Mouse (Mus musculus) left cerebral cortex, adult 11 months (tissue): ENCODE measurements at regions not wholly inside any gene's neighbourhood (a gene's known extent, or its start where the extent isn't known, plus 50 kb on each side); places are given as distances from the start of the nearest gene placed in this dataset.
A peak's percentile ranks its signal among the peaks of the same experiment; 100 is the strongest.

Experiments used
- DNase-seq: peaks from one replicate; pipeline ENCODE4 v3.0.0; 2022; ENCODE audit warnings: low spot score

DNA sequence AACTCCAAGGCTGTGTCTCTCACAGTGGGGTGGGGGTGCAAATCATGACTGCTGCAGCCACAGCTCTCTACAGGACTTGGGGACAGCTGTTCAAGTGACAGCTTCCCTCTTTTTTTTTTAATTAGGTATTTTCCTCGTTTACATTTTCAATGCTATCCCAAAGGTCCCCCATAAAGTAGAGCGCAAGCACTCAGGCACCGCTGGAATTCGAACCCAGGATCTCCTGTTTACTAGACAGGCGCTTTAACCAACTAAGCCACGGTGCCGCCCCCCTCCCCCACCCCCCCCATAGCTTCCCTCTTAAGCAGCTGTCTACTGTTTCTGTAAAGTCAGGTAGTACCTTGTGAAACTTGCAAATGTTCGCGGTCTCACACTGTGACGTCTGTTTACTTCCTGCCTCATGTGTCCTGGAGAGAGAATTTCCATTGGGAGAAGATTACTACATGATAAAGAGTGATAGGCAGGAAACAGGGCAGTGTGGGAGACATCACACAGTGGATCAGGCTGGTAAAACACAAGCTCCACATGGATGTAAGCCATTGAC lies 324.7 kb downstream of the 1700129C05Rik start:
- DNase-seq = no peak

DNA sequence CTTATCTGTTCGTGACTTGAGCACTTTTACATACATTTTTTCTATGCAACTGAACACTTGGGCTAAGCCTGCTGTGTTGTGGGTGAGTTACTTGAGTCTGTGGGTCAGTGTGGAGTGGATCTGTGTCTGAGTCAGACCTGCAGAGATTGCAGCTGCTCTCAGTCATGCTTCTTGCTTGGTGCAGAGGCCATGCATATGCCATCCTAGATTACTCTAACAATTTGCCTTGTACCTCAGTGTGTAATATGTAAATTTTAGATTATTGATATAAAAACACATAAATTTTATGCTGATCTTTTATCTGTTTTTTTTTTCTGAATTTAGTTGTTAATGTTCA lies 326.2 kb downstream of the 1700129C05Rik start:
- DNase-seq = no peak

- no peak for DNase-seq
These were observed 326.8 kb downstream of the 1700129C05Rik start for GRCm38 (mm10) chr14:58815616-58816539.

- DNase-seq = no peak
These were observed 330.1 kb downstream of the 1700129C05Rik start for GRCm38 (mm10) chr14:58812585-58812984.

GRCm38 (mm10) chr14:58801402-58801861 lies 341.3 kb downstream of the 1700129C05Rik start:
- no peak for DNase-seq

DNA sequence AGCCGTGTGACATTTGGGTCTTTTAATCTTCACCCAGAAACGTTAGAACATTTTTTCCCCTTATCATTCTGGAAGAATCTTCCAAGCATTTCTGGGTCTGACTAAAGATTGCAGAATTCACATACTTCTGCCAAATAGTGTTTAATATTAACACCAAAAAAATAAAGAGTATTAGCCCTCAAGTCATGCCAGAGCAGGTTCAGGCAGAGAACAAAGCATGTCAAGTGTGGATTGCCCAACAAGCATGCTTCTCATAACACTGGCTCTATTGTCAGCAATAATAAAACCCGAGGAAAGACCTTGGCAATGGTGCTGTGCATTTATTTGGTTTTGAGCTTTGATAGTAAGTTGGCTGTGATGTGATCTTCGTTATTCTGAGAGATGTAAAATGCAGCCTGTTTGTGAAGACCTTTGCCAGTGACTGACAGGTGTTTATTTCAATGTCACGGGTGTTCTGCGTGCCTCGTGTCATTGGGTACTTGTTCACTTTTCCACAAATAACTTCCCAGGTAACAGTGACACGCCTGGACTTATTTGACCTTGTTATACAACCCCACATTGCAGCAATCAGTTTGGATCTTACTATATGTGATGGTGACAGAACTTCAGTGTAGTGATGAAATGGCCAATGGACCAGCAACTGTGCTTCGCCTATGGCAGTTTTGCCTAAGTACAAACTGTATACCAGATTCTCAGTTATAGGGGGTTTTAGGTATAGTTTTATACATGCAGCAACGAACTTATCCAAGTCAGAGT lies 354.3 kb downstream of the 1700129C05Rik start:
- DNase-seq = no peak

DNA sequence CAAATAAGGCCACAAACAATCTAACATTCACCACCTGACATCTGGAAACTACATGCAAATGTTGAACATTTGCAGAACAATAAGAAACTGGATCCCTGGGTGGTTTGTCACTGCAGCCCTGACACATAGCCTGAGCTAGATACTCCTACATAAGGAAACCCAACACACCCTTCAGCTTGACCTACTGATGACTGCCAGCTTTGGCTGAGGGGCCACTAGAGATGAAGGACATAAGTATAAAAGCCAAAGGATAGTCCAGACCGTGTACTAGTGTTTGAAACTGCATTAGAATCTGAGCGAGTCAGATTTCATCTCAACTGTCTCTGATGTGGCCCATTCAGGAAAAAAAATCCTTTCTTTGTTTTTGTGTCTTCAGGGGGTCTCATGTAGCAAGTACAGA lies 355.1 kb downstream of the 1700129C05Rik start:
- DNase-seq = no peak

DNA sequence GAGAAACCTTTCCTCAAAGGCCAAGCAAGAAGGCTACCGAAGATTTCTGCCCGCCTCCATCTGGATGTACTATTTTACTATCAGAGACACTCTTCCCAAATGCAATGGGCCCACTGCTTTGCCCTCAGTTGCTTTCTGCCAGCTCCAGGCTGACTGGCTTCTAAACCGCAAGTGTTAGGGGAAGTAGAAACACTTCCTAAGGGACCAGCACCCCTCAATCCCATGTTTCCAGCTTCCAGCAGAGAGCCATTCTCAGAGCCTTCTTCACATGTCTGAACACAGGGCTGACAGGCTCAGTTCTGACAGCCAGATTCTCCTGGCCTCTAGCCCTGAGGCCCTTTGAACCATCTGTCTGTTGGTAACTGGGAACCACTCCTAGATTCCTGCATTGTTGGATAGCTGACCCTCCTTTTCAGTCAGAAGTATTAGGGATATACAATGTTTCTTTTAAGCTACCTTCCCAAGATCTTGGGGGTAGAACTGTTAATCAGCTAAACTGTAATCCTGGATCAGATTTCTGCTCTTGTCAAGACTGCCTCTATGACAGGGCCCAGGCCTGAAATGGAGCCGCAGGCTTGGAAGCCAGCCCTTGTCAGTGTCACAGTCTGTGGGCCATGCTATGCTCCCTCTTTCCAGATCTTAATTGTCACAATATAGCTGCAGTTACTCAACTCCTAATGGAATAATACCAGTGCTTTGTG lies 355.8 kb downstream of the 1700129C05Rik start:
- DNase-seq = no peak

GRCm38 (mm10) chr14:58783201-58783600 lies 359.5 kb downstream of the 1700129C05Rik start:
- DNase-seq = no peak

GRCm38 (mm10) chr14:58780306-58780705 lies 362.4 kb downstream of the 1700129C05Rik start:
- no peak for DNase-seq

DNA sequence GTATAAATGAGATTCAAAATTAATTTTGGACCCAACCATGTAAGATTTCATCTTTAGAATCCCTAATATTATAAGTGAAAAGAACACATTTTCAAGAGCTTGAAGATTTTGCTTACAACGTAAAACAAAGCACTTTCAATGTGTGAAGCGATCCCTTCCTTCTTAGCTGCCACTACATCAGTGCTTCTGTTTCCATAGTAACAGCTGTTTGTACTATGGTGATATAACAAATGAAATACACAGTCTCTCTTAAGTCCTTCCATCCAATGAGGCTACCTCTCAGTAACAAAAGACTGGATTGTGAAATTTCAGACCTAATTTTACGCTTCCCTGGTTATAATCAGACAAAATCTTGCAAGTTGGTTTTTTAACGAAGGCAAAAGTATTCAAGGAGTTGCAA lies 364.0 kb downstream of the 1700129C05Rik start:
- no peak for DNase-seq

GRCm38 (mm10) chr14:58761291-58761690 lies 381.4 kb downstream of the 1700129C05Rik start:
- DNase-seq = no peak

DNA sequence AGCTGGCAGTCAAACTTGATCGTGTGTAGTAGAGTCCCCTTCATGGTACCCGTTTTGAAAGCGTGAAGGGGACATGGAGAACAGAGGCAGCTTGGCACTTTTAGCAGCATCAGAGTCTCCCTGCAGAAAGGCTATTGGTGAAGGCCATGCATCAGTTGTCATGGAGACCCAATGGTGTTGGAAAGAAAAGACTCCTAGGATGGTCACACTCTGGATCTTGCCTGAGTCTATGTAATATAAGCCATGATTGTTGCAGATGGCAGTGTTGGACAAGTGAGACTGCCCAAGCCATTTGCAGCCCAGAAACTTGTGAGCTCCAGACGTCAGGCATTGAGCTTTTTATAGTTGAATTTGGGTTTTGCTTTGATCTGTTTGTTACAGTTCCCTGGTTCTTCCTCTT lies 382.9 kb downstream of the 1700129C05Rik start:
- DNase-seq = no peak

GRCm38 (mm10) chr14:58753781-58754180 lies 388.9 kb downstream of the 1700129C05Rik start:
- no peak for DNase-seq

DNA sequence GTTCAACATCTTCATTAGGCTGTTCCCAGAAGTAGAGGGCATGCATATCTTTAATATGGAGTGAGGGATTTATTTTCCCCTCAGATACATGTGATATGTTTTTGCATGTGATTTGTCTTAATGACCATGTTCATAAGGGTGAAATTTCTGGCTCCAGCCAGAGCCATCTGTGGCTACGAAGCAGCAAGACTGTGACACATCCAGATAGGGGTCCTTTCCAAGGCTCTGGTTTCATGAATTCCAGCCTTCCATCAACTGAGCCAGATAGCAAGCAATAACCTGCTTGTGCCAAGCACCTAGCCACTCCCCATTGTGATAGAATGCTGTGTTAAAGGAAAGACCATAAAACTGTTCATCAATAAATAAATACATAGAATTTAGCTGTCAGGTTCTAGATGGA lies 389.6 kb downstream of the 1700129C05Rik start:
- DNase-seq = no peak

- no peak for DNase-seq
These were observed 416.3 kb downstream of the 1700129C05Rik start for GRCm38 (mm10) chr14:58726418-58726817.

DNA sequence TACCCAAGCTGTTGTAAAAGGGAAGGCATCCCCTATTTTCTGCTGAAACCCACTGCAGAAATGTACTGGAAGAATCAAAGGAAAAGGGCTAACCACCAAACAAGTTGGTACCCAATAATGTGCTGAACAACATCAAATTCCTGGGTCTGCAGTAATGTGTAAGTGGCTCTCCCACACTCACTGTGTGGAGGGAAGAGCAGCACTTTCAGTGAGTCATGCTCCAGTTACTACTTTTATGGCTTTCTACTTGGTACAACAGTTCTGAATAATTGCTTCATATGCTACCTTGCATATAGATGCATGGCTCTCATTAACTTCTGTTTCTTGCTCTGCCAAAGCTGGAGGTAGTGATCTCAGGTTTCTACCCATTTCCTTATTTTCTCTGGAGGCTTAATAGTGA lies 427.8 kb downstream of the 1700129C05Rik start:
- DNase-seq = no peak

DNA sequence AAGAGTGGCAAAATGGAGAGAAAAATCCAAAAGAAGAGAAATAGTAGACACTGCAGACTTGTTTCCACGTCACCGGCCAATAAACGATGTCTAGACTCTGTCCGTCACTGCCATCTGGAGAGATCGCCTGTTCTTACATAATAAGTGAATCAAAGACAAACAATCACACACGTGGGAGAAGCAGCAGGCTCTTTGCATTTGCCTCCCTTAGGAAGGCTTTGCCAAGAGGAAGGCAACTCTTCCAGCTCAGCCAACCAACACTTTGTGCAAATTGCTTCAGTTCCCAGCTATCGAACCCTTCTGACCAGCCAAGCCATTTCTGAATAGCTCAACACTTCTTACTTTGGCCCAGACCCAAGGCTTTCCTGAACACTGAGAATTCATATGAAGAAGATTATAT lies 432.8 kb downstream of the 1700129C05Rik start:
- peak; percentile 24 for DNase-seq

GRCm38 (mm10) chr14:58709281-58709680 lies 433.4 kb downstream of the 1700129C05Rik start:
- DNase-seq = no peak

DNA sequence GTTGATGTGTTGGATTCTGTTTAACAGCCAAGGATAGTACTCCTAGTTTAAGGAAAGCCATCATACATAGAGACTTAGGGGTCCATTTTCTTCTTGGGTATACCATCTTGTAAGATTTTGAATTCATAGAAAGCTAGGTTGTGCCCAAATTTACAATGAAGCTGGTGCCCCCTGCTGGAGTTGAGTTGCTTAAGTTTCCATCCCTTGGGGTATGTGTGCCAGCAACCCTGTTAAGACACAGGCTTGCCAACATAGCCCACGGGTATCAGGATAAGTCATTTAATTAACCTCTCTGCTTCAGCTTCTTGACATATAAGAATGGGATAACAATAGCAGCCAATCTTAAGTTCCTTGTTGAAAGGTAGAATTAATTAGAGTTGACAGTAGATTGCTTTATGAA lies 440.9 kb downstream of the 1700129C05Rik start:
- peak; percentile 34 for DNase-seq

- no peak for DNase-seq
These were observed 451.4 kb downstream of the 1700129C05Rik start for GRCm38 (mm10) chr14:58691129-58691828.

GRCm38 (mm10) chr14:58687814-58688213 lies 454.9 kb downstream of the 1700129C05Rik start:
- no peak for DNase-seq
